Mouse (Mus musculus) naive thymus-derived CD4-positive, alpha-beta T cell, adult 5 months (primary cell): ENCODE results near the gene A630089N07Rik. TPM values are rescaled to one million over a fixed set of nuclear protein-coding genes. Genes with fewer than 3 reads are reported as not detected.

Experiments
- polyA plus RNA-seq: library from polyadenylated mRNA; unstranded; fragments of 100-300 nt; shearing (Covaris generic); gene quantifications from one replicate; pipeline ENCODE4 v1.2.1, GENCODE M21; 2017

The A630089N07Rik gene
- 5.1 TPM for polyA plus RNA-seq

GRCm38 (mm10) chr16:98081889-98082818 lies at the start of gene A630089N07Rik:
Gene A630089N07Rik (minus strand): TSS chr16:98082450.

GRCm38 (mm10) chr16:97996616-97997382 lies 85.5 kb downstream of the A630089N07Rik start, which contains the start of gene B230307C23Rik:
Gene B230307C23Rik (plus strand): TSS chr16:97997315.

GRCm38 (mm10) chr16:97962151-97962948 lies 119.9 kb downstream of the A630089N07Rik start, which contains the start of the genes C2cd2 and Zbtb21:
Gene C2cd2 (minus strand): TSS chr16:97962598.
Gene Zbtb21 (minus strand): TSS chr16:97962622.

Other genes with a start within 250 kb of the A630089N07Rik start
- 23.8 TPM for gene Prdm15, start 230.6 kb downstream of the A630089N07Rik start, polyA plus RNA-seq
- gene C2cd2, start 119.9 kb downstream of the A630089N07Rik start, polyA plus RNA-seq = 11.8 TPM
- gene Zbtb21, start 119.8 kb downstream of the A630089N07Rik start, polyA plus RNA-seq = 88.3 TPM
- 19.2 TPM for gene B230307C23Rik, start 85.1 kb downstream of the A630089N07Rik start, polyA plus RNA-seq